Mouse (Mus musculus) c-Kit-positive CD71-negative TER-119-negative erythroid progenitor cells, embryonic 14.5 days (primary cell): ENCODE results near the gene Iqgap2.
A peak's percentile ranks its signal among the peaks of the same experiment; 100 is the strongest.

Source experiments
- DNase-seq: peaks from one replicate; pipeline ENCODE4 v3.0.0-alpha.2; 2013; ENCODE audit warnings: low read depth

Iqgap2 gene

GRCm38 (mm10) chr13:95891491-95891925 is at the start of gene Iqgap2:
Iqgap2 (minus strand) TSS chr13:95891922.
- DNase-seq, result no peak

GRCm38 (mm10) chr13:95940811-95941210 is 49.1 kb upstream of the Iqgap2 start:
- no peak for DNase-seq

GRCm38 (mm10) chr13:95924201-95924621 is 32.5 kb upstream of the Iqgap2 start:
- no peak for DNase-seq

GRCm38 (mm10) chr13:95922626-95923025 is 30.9 kb upstream of the Iqgap2 start:
- DNase-seq, result no peak

- DNase-seq, result no peak
Measured at GRCm38 (mm10) chr13:95918624-95919284, 27.0 kb upstream of the Iqgap2 start.

GRCm38 (mm10) chr13:95913046-95913406 is 21.3 kb upstream of the Iqgap2 start:
- no peak for DNase-seq

- DNase-seq, result no peak
Measured at GRCm38 (mm10) chr13:95912157-95913045, 20.7 kb upstream of the Iqgap2 start.

GRCm38 (mm10) chr13:95910270-95910669 is 18.5 kb upstream of the Iqgap2 start:
- no peak for DNase-seq

GRCm38 (mm10) chr13:95909244-95909643 is 17.5 kb upstream of the Iqgap2 start:
- no peak for DNase-seq

- DNase-seq, result no peak
Measured at GRCm38 (mm10) chr13:95902696-95903095, 11.0 kb upstream of the Iqgap2 start.

- DNase-seq, result no peak
Measured at GRCm38 (mm10) chr13:95899885-95900650, 8.3 kb upstream of the Iqgap2 start.

- DNase-seq, result no peak
Measured at GRCm38 (mm10) chr13:95896501-95896900, 4.8 kb upstream of the Iqgap2 start.

GRCm38 (mm10) chr13:95893166-95893565 is 1.4 kb upstream of the Iqgap2 start:
- no peak for DNase-seq

GRCm38 (mm10) chr13:95892611-95893145 is 956 bp upstream of the Iqgap2 start:
- no peak for DNase-seq

- peak; percentile 77 for DNase-seq
Measured at GRCm38 (mm10) chr13:95891926-95892610, 346 bp upstream of the Iqgap2 start.

GRCm38 (mm10) chr13:95890851-95891471 is 761 bp downstream of the Iqgap2 start:
- DNase-seq, result no peak

- DNase-seq, result no peak
Measured at GRCm38 (mm10) chr13:95889981-95890545, 1.7 kb downstream of the Iqgap2 start.

GRCm38 (mm10) chr13:95889366-95889765 is 2.4 kb downstream of the Iqgap2 start:
- no peak for DNase-seq

GRCm38 (mm10) chr13:95888621-95889020 is 3.1 kb downstream of the Iqgap2 start:
- DNase-seq, result no peak

- no peak for DNase-seq
Measured at GRCm38 (mm10) chr13:95888170-95888569, 3.6 kb downstream of the Iqgap2 start.

- DNase-seq, result no peak
Measured at GRCm38 (mm10) chr13:95887375-95887774, 4.3 kb downstream of the Iqgap2 start.
